Mouse (Mus musculus) forebrain, embryonic 14.5 days (tissue): ENCODE measurements at regions not wholly inside any gene's neighbourhood (a gene's known extent, or its start where the extent isn't known, plus 50 kb on each side); places are given as distances from the start of the nearest gene placed in this dataset.

ENCODE experiments used
- ATAC-seq: fragments of 200-750 bp; cut with Nextera tagmentation; 2 replicates; pipeline ENCODE4 v1.8.0; 2017; ENCODE audit warnings: mild to moderate bottlenecking, moderate library complexity
- DNase-seq: peaks from one replicate; pipeline ENCODE4 v3.0.0-alpha.2; 2015; ENCODE audit warnings: low spot score
- H3K27ac ChIP-seq: fragments of 300-500 bp; sonication (generic); 2 replicates; pipeline ENCODE4 v1.5.1; 2014; ENCODE audit warnings: low read depth, mild to moderate bottlenecking, control low read depth, low read length, moderate library complexity
- H3K27me3 ChIP-seq: fragments of 300-500 bp; sonication (generic); replicated peaks from 2 replicates; pipeline ENCODE4 v1.6.1; 2014; ENCODE audit warnings: low read length, control low read depth, mixed read lengths; ENCODE audit not compliant: control insufficient read depth, insufficient read depth
- H3K36me3 ChIP-seq: fragments of 300-500 bp; sonication (generic); 2 replicates; pipeline ENCODE4 v1.6.1; 2014; ENCODE audit warnings: low read length, control low read depth; ENCODE audit not compliant: control insufficient read depth, insufficient read depth
- H3K4me1 ChIP-seq: fragments of 300-500 bp; sonication (generic); 2 replicates; pipeline ENCODE4 v1.6.1; 2014; ENCODE audit warnings: antibody characterized with exemption, low read length, control low read depth; ENCODE audit not compliant: control insufficient read depth, insufficient read depth
- H3K4me2 ChIP-seq: fragments of 300-500 bp; sonication (generic); 2 replicates; pipeline ENCODE4 v1.6.1; 2014; ENCODE audit warnings: mild to moderate bottlenecking, control low read depth, low read length
- H3K4me3 ChIP-seq: fragments of 300-500 bp; sonication (generic); 2 replicates; pipeline ENCODE4 v1.5.1; 2014; ENCODE audit warnings: low read depth, low read length, control low read depth
- H3K9ac ChIP-seq: fragments of 300-500 bp; sonication (generic); 2 replicates; pipeline ENCODE4 v1.6.1; 2014; ENCODE audit warnings: mild to moderate bottlenecking, low read length, control low read depth, moderate library complexity
- H3K9me3 ChIP-seq: fragments of 300-500 bp; sonication (generic); replicated peaks from 2 replicates; pipeline ENCODE4 v1.6.1; 2016; ENCODE audit warnings: low read length, control low read depth, mixed read lengths; ENCODE audit not compliant: control insufficient read depth
- WGBS: fragments of 180-500 bp; shearing (Covaris S2); extraction: QIAGEN DNeasy Blood & Tissue Kit; methylation state at CpG from one replicate; pipeline ENCODE4 v1.1.7; 2014; 5-methylcytosine and 5-hydroxymethylcytosine counted together

DNA sequence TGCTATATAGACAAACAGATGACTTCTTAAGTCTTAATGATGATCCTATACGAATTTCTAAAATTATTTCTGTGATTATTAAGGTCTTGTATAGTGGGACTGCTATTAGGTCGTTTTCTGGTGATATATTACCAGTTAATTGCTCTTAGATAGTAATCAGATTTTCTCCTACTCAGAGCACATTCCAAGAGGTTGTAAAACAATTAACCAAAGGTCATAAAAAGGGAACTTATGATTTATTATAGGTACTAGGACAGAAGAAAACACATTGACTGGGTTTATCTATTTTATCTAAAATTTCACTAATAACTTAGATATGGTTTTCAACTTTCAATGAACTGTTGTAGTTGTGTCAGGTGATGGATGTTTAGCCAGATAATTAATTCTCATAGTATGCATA is 1536.6 kb upstream of the Sel1l start:
- Histone ChIP-seq H3K4me1 (no peaks in the 10 kb centered on the region), H3K9me3 (no peaks in the 10 kb centered on the region), H3K4me2 (no peak overlapping the region), H3K27ac (no peak overlapping the region), H3K9ac (no peak overlapping the region), H3K36me3 (no peaks in the 10 kb centered on the region), H3K27me3 (no peaks in the 10 kb centered on the region), H3K4me3 (no peak overlapping the region)
- DNase-seq, result no peak
- 45% methylated on average over 2 of the region's 2 CpGs for WGBS
- ATAC-seq, result no peak

GRCm38 (mm10) chr12:93342933-93343332 is 1494.0 kb upstream of the Sel1l start:
- Histone ChIP-seq H3K4me3 (no peak overlapping the region), H3K4me2 (no peak overlapping the region), H3K4me1 (no peaks in the 10 kb centered on the region), H3K27ac (no peak overlapping the region), H3K9ac (no peak overlapping the region), H3K36me3 (no peaks in the 10 kb centered on the region), H3K9me3 (no peaks in the 10 kb centered on the region), H3K27me3 (no peaks in the 10 kb centered on the region)
- WGBS, result 85% methylated on average over 4 of the region's 4 CpGs
- no peak for DNase-seq
- no peak for ATAC-seq

- no peak overlapping the region for H3K4me2 ChIP-seq
- no peak overlapping the region for H3K4me3 ChIP-seq
- ATAC-seq (no peak), DNase-seq (no peak)
- H3K9ac ChIP-seq, result no peak overlapping the region
- H3K4me1 ChIP-seq, result no peaks in the 10 kb centered on the region
- no peaks in the 10 kb centered on the region for H3K36me3 ChIP-seq
- no peaks in the 10 kb centered on the region for H3K27me3 ChIP-seq
- WGBS, result 84% methylated on average over 4 of the region's 4 CpGs
- no peaks in the 10 kb centered on the region for H3K9me3 ChIP-seq
- H3K27ac ChIP-seq, result no peak overlapping the region
Measured at GRCm38 (mm10) chr12:93342525-93342924, 1493.6 kb upstream of the Sel1l start.

GRCm38 (mm10) chr12:93335520-93335919 is 1486.6 kb upstream of the Sel1l start:
- Histone ChIP-seq H3K4me3 (no peak overlapping the region), H3K36me3 (no peaks in the 10 kb centered on the region), H3K27ac (no peak overlapping the region), H3K9me3 (no peaks in the 10 kb centered on the region), H3K4me1 (no peaks in the 10 kb centered on the region), H3K9ac (no peak overlapping the region), H3K27me3 (no peaks in the 10 kb centered on the region), H3K4me2 (no peak overlapping the region)
- WGBS, result 93% methylated on average over 1 of the region's 1 CpGs
- DNase-seq (no peak), ATAC-seq (no peak)

DNA sequence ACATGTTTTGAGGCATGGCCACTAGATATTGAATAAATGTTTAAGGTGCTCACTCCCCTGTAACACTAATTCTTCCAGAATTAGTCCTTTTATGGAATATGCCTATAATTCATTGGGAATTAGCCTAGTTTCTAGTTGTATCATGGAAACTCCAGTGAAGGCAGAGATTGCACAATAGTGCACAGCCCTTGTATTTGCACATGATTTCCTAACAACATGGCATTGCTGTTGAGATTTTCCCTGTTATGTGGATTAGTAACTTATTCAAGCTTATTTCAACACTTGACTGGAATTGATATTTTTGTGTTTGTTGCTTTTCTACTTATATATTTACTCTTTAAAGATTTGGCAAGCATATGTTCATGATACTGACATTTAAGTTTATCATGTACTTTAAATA is 1463.3 kb upstream of the Sel1l start:
- no peak overlapping the region for H3K4me2 ChIP-seq
- DNase-seq (no peak), ATAC-seq (no peak)
- H3K4me1 ChIP-seq, result no peaks in the 10 kb centered on the region
- no peak overlapping the region for H3K27ac ChIP-seq
- no peaks in the 10 kb centered on the region for H3K36me3 ChIP-seq
- no peak overlapping the region for H3K4me3 ChIP-seq
- no peaks in the 10 kb centered on the region for H3K9me3 ChIP-seq
- no peaks in the 10 kb centered on the region for H3K27me3 ChIP-seq
- H3K9ac ChIP-seq, result no peak overlapping the region

GRCm38 (mm10) chr12:93281816-93282215 is 1432.9 kb upstream of the Sel1l start:
- no peak overlapping the region for H3K9ac ChIP-seq
- no peaks in the 10 kb centered on the region for H3K4me1 ChIP-seq
- WGBS, result 57% methylated on average over 2 of the region's 2 CpGs
- ATAC-seq (peak; percentile 78; the same call in 1 of the 2 replicates), DNase-seq (peak; percentile 81)
- no peaks in the 10 kb centered on the region for H3K9me3 ChIP-seq
- no peak overlapping the region for H3K4me3 ChIP-seq
- H3K36me3 ChIP-seq, result no peaks in the 10 kb centered on the region
- no peaks in the 10 kb centered on the region for H3K27me3 ChIP-seq
- H3K27ac ChIP-seq, result no peak overlapping the region
- H3K4me2 ChIP-seq, result no peak overlapping the region

DNA sequence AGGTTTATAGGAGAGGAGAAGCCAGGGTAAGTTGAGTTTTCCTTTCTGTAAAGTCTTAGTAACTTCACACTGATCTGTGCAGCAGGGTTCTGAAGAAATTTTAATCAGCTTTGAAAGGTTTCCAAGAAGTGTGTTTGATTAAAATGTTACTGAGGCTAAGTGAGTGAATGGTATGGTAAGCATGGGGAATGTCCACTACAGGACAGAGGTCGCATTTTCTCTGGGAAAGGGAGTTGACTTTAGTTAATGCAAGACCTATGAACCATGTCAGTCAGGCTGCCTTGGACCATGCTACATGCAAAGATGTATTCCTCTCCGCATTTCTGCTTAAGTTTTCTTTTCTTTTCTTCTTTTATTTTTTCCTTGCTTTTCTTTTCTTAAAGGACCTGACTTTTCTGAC is 1424.7 kb upstream of the Sel1l start:
- Histone ChIP-seq H3K4me3 (no peak overlapping the region), H3K9me3 (no peaks in the 10 kb centered on the region), H3K27me3 (no peaks in the 10 kb centered on the region), H3K4me2 (no peak overlapping the region), H3K9ac (no peak overlapping the region), H3K27ac (no peak overlapping the region), H3K36me3 (no peaks in the 10 kb centered on the region), H3K4me1 (no peaks in the 10 kb centered on the region)
- DNase-seq (no peak), ATAC-seq (no peak)
- 83% methylated on average over 2 of the region's 2 CpGs for WGBS

- Histone ChIP-seq H3K4me1 (no peaks in the 10 kb centered on the region), H3K27me3 (no peaks in the 10 kb centered on the region), H3K4me2 (no peak overlapping the region), H3K9ac (no peak overlapping the region), H3K4me3 (no peak overlapping the region), H3K9me3 (no peaks in the 10 kb centered on the region), H3K36me3 (no peaks in the 10 kb centered on the region), H3K27ac (no peak overlapping the region)
- WGBS, result 90% methylated on average over 3 of the region's 3 CpGs
- ATAC-seq (no peak), DNase-seq (no peak)
Measured at GRCm38 (mm10) chr12:93230237-93230636, 1381.3 kb upstream of the Sel1l start.

- Histone ChIP-seq H3K9me3 (no peaks in the 10 kb centered on the region), H3K36me3 (no peaks in the 10 kb centered on the region), H3K4me1 (no peaks in the 10 kb centered on the region), H3K27me3 (no peaks in the 10 kb centered on the region), H3K27ac (no peak overlapping the region), H3K9ac (no peak overlapping the region), H3K4me3 (no peak overlapping the region), H3K4me2 (no peak overlapping the region)
- WGBS, result 94% methylated on average over 1 of the region's 1 CpGs
- DNase-seq (no peak), ATAC-seq (no peak)
Measured at GRCm38 (mm10) chr12:93226826-93227225, 1377.9 kb upstream of the Sel1l start.
